Mouse (Mus musculus) kidney, adult 2 months (tissue): Measurements from ENCODE around the gene Dmrtc2.

Experiments used
- CTCF ChIP-seq: fragments of 200-500 bp; conservative IDR thresholded peaks from 2 replicates; pipeline ENCODE4 v1.5.1; 2011; ENCODE audit warnings: low read depth, mild to moderate bottlenecking, control low read depth, low read length, moderate library complexity, mixed read lengths; ENCODE audit not compliant: insufficient read depth, insufficient read length
- POLR2A ChIP-seq: fragments of 200-500 bp; IDR thresholded peaks from one replicate; pipeline ENCODE4 v1.6.1; 2011; ENCODE audit warnings: low read depth, low read length, control low read depth

DNA sequence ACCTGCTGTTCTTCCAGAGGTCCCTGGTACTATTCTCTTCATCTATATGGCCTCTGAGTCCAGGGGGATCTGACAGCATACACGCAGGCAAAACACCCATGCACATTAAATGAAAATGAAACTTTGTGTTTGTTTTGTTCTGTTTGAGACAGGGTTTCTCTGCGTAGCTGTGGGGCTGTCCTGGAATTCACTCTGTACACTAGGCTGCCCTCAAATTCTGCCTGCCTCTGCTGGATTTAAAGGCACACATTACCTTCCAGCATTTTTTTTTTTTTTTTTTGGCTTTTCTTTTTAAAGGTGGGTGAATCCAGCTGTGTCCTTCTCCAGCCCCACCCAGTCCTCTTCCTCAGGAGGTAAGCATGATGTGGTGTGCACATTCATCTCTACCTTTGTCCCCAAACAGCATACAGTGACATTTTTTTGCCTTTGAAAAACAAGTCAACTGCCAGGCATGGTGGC, 22.3 kb downstream of the Dmrtc2 start:
- TF ChIP-seq CTCF, result no peak
- TF ChIP-seq POLR2A, result no peak
